Mouse (Mus musculus) kidney, embryonic 14.5 days (tissue): Measurements from ENCODE around the gene Slc8a3. TPM values are rescaled to one million over a fixed set of nuclear protein-coding genes. Genes with fewer than 3 reads are reported as not detected.

ENCODE experiments used
- ATAC-seq: fragments of 200-750 bp; cut with Nextera tagmentation; 2 replicates; pipeline ENCODE4 v1.8.0; 2017; ENCODE audit warnings: moderate number of reproducible peaks, mild to moderate bottlenecking, moderate TSS enrichment, moderate library complexity; ENCODE audit not compliant: low FRiP score, low TSS enrichment
- H3K27ac ChIP-seq: fragments of 300-500 bp; sonication (generic); 2 replicates; pipeline ENCODE4 v1.5.1; 2014; ENCODE audit warnings: low read depth, mild to moderate bottlenecking, low read length, moderate library complexity, mixed read lengths
- H3K27me3 ChIP-seq: fragments of 300-500 bp; sonication (generic); 2 replicates; pipeline ENCODE4 v1.6.1; 2014; ENCODE audit warnings: mild to moderate bottlenecking, low read length; ENCODE audit not compliant: control insufficient read depth, insufficient read depth
- H3K36me3 ChIP-seq: fragments of 300-500 bp; sonication (generic); 2 replicates; pipeline ENCODE4 v1.6.1; 2014; ENCODE audit warnings: low read length, mixed read lengths; ENCODE audit not compliant: control insufficient read depth, insufficient read depth
- H3K4me1 ChIP-seq: fragments of 300-500 bp; sonication (generic); 2 replicates; pipeline ENCODE4 v1.6.1; 2014; ENCODE audit warnings: low read length, mixed read lengths; ENCODE audit not compliant: control insufficient read depth, insufficient read depth
- H3K4me2 ChIP-seq: fragments of 300-500 bp; sonication (generic); replicated peaks from 2 replicates; pipeline ENCODE4 v1.6.1; 2014; ENCODE audit warnings: low read depth, mild to moderate bottlenecking, low read length
- H3K4me3 ChIP-seq: fragments of 300-500 bp; sonication (generic); 2 replicates; pipeline ENCODE4 v1.5.1; 2014; ENCODE audit warnings: mild to moderate bottlenecking, low read length
- H3K9ac ChIP-seq: fragments of 300-500 bp; sonication (generic); 2 replicates; pipeline ENCODE4 v1.6.1; 2014; ENCODE audit warnings: low read depth, mild to moderate bottlenecking, low read length, moderate library complexity
- H3K9me3 ChIP-seq: fragments of 300-500 bp; sonication (generic); 2 replicates; pipeline ENCODE4 v1.6.1; 2016; ENCODE audit warnings: low read length; ENCODE audit not compliant: control insufficient read depth
- WGBS: fragments of 180-500 bp; shearing (Covaris S2); extraction: QIAGEN DNeasy Blood & Tissue Kit; methylation state at CpG from one replicate; pipeline ENCODE4 v1.1.7; 2014; 5-methylcytosine and 5-hydroxymethylcytosine counted together
- polyA plus RNA-seq: library from polyadenylated mRNA; unstranded; fragments of >200 nt; fragmentation: Nextera tagmentation; extraction: Ambion mirVana; gene quantifications from 2 replicates; pipeline ENCODE4 v1.2.1, GENCODE M21; 2014

The Slc8a3 gene
- polyA plus RNA-seq, 1 experiment from 2014 or later = 0.41 TPM

- Histone ChIP-seq H3K9ac (no peak overlapping the region), H3K4me1 (no peaks in the 10 kb centered on the region), H3K4me2 (no peak overlapping the region), H3K36me3 (no peaks in the 10 kb centered on the region), H3K27ac (no peak overlapping the region), H3K4me3 (no peak overlapping the region), H3K9me3 (no peaks in the 10 kb centered on the region), H3K27me3 (0 out of 2 replicates have a peak, but pooled peaks cover 3% of the 10 kb centered on the region)
- 72% methylated on average over 3 of the region's 3 CpGs for WGBS
- no peak for ATAC-seq
These were observed 106.4 kb downstream of the Slc8a3 start for GRCm38 (mm10) chr12:81226590-81226989.

- Histone ChIP-seq H3K4me2 (no peak overlapping the region), H3K4me3 (no peak overlapping the region), H3K9me3 (no peaks in the 10 kb centered on the region), H3K36me3 (no peaks in the 10 kb centered on the region), H3K9ac (no peak overlapping the region), H3K4me1 (no peaks in the 10 kb centered on the region), H3K27me3 (0 out of 2 replicates have a peak, but pooled peaks cover 3% of the 10 kb centered on the region), H3K27ac (no peak overlapping the region)
- no peak for ATAC-seq
- 27% methylated on average over 6 of the region's 6 CpGs for WGBS
These were observed 106.9 kb downstream of the Slc8a3 start for GRCm38 (mm10) chr12:81225966-81226577.

GRCm38 (mm10) chr12:81224843-81225242 lies 108.1 kb downstream of the Slc8a3 start:
- Histone ChIP-seq H3K9ac (no peak overlapping the region), H3K27ac (no peak overlapping the region), H3K4me2 (no peak overlapping the region), H3K27me3 (no peaks in the 10 kb centered on the region), H3K4me1 (no peaks in the 10 kb centered on the region), H3K36me3 (no peaks in the 10 kb centered on the region), H3K9me3 (no peaks in the 10 kb centered on the region), H3K4me3 (no peak overlapping the region)
- WGBS = 89% methylated on average over 2 of the region's 2 CpGs
- no peak for ATAC-seq

- ATAC-seq = no peak
- H3K9ac ChIP-seq = no peak overlapping the region
- H3K27ac ChIP-seq = no peak overlapping the region
- 66% methylated on average over 2 of the region's 2 CpGs for WGBS
- H3K36me3 ChIP-seq = no peaks in the 10 kb centered on the region
- H3K4me3 ChIP-seq = no peak overlapping the region
- no peaks in the 10 kb centered on the region for H3K4me1 ChIP-seq
- H3K4me2 ChIP-seq = no peak overlapping the region
- no peaks in the 10 kb centered on the region for H3K27me3 ChIP-seq
- H3K9me3 ChIP-seq = no peaks in the 10 kb centered on the region
These were observed 109.7 kb downstream of the Slc8a3 start for GRCm38 (mm10) chr12:81223276-81223675.

GRCm38 (mm10) chr12:81219339-81219738 lies 113.6 kb downstream of the Slc8a3 start:
- no peak for ATAC-seq
- Histone ChIP-seq H3K4me3 (no peak overlapping the region), H3K9ac (no peak overlapping the region), H3K36me3 (no peaks in the 10 kb centered on the region), H3K27ac (no peak overlapping the region), H3K4me2 (no peak overlapping the region), H3K27me3 (no peaks in the 10 kb centered on the region), H3K9me3 (no peaks in the 10 kb centered on the region), H3K4me1 (no peaks in the 10 kb centered on the region)
- WGBS = 75% methylated on average over 4 of the region's 4 CpGs

GRCm38 (mm10) chr12:81208559-81208958 lies 124.4 kb downstream of the Slc8a3 start:
- WGBS = 60% methylated on average over 2 of the region's 2 CpGs
- Histone ChIP-seq H3K4me3 (no peak overlapping the region), H3K4me2 (no peak overlapping the region), H3K27me3 (no peaks in the 10 kb centered on the region), H3K9ac (no peak overlapping the region), H3K36me3 (no peaks in the 10 kb centered on the region), H3K27ac (no peak overlapping the region), H3K9me3 (no peaks in the 10 kb centered on the region), H3K4me1 (no peaks in the 10 kb centered on the region)
- no peak for ATAC-seq

- Histone ChIP-seq H3K4me2 (no peak overlapping the region), H3K36me3 (no peaks in the 10 kb centered on the region), H3K27me3 (no peaks in the 10 kb centered on the region), H3K4me3 (no peak overlapping the region), H3K4me1 (no peaks in the 10 kb centered on the region), H3K27ac (no peak overlapping the region), H3K9ac (no peak overlapping the region), H3K9me3 (no peaks in the 10 kb centered on the region)
- WGBS = 24% methylated on average over 6 of the region's 6 CpGs
- no peak for ATAC-seq
These were observed 127.1 kb downstream of the Slc8a3 start for GRCm38 (mm10) chr12:81205619-81206560.

- no peak overlapping the region for H3K4me3 ChIP-seq
- ATAC-seq = no peak
- H3K36me3 ChIP-seq = no peaks in the 10 kb centered on the region
- H3K9me3 ChIP-seq = no peaks in the 10 kb centered on the region
- no peak overlapping the region for H3K4me2 ChIP-seq
- H3K4me1 ChIP-seq = no peaks in the 10 kb centered on the region
- H3K27me3 ChIP-seq = no peaks in the 10 kb centered on the region
- WGBS = 18% methylated on average over 1 of the region's 1 CpGs
- H3K9ac ChIP-seq = no peak overlapping the region
- H3K27ac ChIP-seq = no peak overlapping the region
These were observed 129.8 kb downstream of the Slc8a3 start for GRCm38 (mm10) chr12:81203226-81203625.
